Mouse (Mus musculus) embryonic facial prominence, embryonic 12.5 days (tissue): ENCODE measurements around the gene Eif4e2. TPM values are rescaled to one million over a fixed set of nuclear protein-coding genes. Genes with fewer than 3 reads are reported as not detected.
A peak's percentile ranks its signal among the peaks of the same experiment; 100 is the strongest.

Source experiments
- ATAC-seq: fragments of 200-750 bp; cut with Nextera tagmentation; 2 replicates; pipeline ENCODE4 v1.8.0; 2017; ENCODE audit not compliant: insufficient number of reproducible peaks, insufficient read depth, low FRiP score, low TSS enrichment
- H3K27ac ChIP-seq: fragments of 300-500 bp; sonication (generic); 2 replicates; pipeline ENCODE4 v1.5.1; 2016; ENCODE audit warnings: mild to moderate bottlenecking
- H3K27me3 ChIP-seq: fragments of 300-500 bp; sonication (generic); 2 replicates; pipeline ENCODE4 v1.6.1; 2016; ENCODE audit warnings: mild to moderate bottlenecking, moderate library complexity
- H3K36me3 ChIP-seq: fragments of 300-500 bp; sonication (generic); 2 replicates; pipeline ENCODE4 v1.6.1; 2016; ENCODE audit warnings: mild to moderate bottlenecking
- H3K4me1 ChIP-seq: fragments of 300-500 bp; sonication (generic); 2 replicates; pipeline ENCODE4 v1.6.1; 2016
- H3K4me2 ChIP-seq: fragments of 300-500 bp; sonication (generic); replicated peaks from 2 replicates; pipeline ENCODE4 v1.6.1; 2016; ENCODE audit warnings: mild to moderate bottlenecking, moderate library complexity
- H3K4me3 ChIP-seq: fragments of 300-500 bp; sonication (generic); 2 replicates; pipeline ENCODE4 v1.5.1; 2016; ENCODE audit warnings: mild to moderate bottlenecking
- H3K9ac ChIP-seq: fragments of 300-500 bp; sonication (generic); 2 replicates; pipeline ENCODE4 v1.6.1; 2016; ENCODE audit warnings: mild to moderate bottlenecking, moderate library complexity
- H3K9me3 ChIP-seq: fragments of 300-500 bp; sonication (generic); 2 replicates; pipeline ENCODE4 v1.6.1; 2016; ENCODE audit warnings: mild to moderate bottlenecking, moderate library complexity
- WGBS: fragments of 180-500 bp; shearing (Covaris S2); methylation state at CpG from one replicate; pipeline ENCODE4 v1.1.7; 2016; 5-methylcytosine and 5-hydroxymethylcytosine counted together
- polyA plus RNA-seq: library from polyadenylated mRNA; unstranded; fragments of >200 nt; fragmentation: Nextera tagmentation; extraction: Ambion mirVana; gene quantifications from 2 replicates; pipeline ENCODE4 v1.2.1, GENCODE M21; 2016

Gene Eif4e2
- polyA plus RNA-seq, 1 experiment from 2014 or later = 179 TPM

GRCm38 (mm10) chr1:87280281-87280680, 66.6 kb downstream of the Eif4e2 start:
- no peaks in the 10 kb centered on the region for H3K27me3 ChIP-seq
- H3K4me1 ChIP-seq = no peaks in the 10 kb centered on the region
- no peak overlapping the region for H3K4me2 ChIP-seq
- no peak overlapping the region for H3K4me3 ChIP-seq
- H3K9me3 ChIP-seq = no peaks in the 10 kb centered on the region
- no peak overlapping the region for H3K9ac ChIP-seq
- H3K27ac ChIP-seq = no peak overlapping the region
- no peak for ATAC-seq
- 84% methylated on average over 5 of the region's 5 CpGs for WGBS
- H3K36me3 ChIP-seq = no peaks in the 10 kb centered on the region

GRCm38 (mm10) chr1:87281599-87282412, 68.1 kb downstream of the Eif4e2 start:
- no peaks in the 10 kb centered on the region for H3K27me3 ChIP-seq
- H3K4me3 ChIP-seq = no peak overlapping the region
- no peak for ATAC-seq
- H3K4me1 ChIP-seq = no peaks in the 10 kb centered on the region
- no peak overlapping the region for H3K9ac ChIP-seq
- H3K36me3 ChIP-seq = no peaks in the 10 kb centered on the region
- no peak overlapping the region for H3K27ac ChIP-seq
- H3K4me2 ChIP-seq = 0 out of 2 replicates have a peak overlapping the region, but pooled peaks have one; percentile 3
- WGBS = 20% methylated on average over 20 of the region's 20 CpGs
- H3K9me3 ChIP-seq = peaks cover 4% of the 10 kb centered on the region; the same call in 1 of the 2 replicates

- H3K4me1 ChIP-seq = no peaks in the 10 kb centered on the region
- no peak overlapping the region for H3K4me3 ChIP-seq
Measured at GRCm38 (mm10) chr1:87282413-87282788, 68.7 kb downstream of the Eif4e2 start.

GRCm38 (mm10) chr1:87283410-87283960, 69.8 kb downstream of the Eif4e2 start:
- H3K36me3 ChIP-seq = no peaks in the 10 kb centered on the region
- no peak overlapping the region for H3K9ac ChIP-seq
- H3K27ac ChIP-seq = no peak overlapping the region
- no peak overlapping the region for H3K4me3 ChIP-seq
- H3K27me3 ChIP-seq = no peaks in the 10 kb centered on the region
- no peaks in the 10 kb centered on the region for H3K4me1 ChIP-seq
- 83% methylated on average over 10 of the region's 10 CpGs for WGBS
- H3K9me3 ChIP-seq = peaks cover 4% of the 10 kb centered on the region; the same call in 1 of the 2 replicates
- no peak for ATAC-seq
- H3K4me2 ChIP-seq = no peak overlapping the region

More at GRCm38 (mm10) chr1:87282413-87282788, 68.7 kb downstream of the Eif4e2 start:
- 69% methylated on average over 6 of the region's 6 CpGs for WGBS
- H3K27me3 ChIP-seq = no peaks in the 10 kb centered on the region
- H3K36me3 ChIP-seq = no peaks in the 10 kb centered on the region
- peaks cover 4% of the 10 kb centered on the region; the same call in 1 of the 2 replicates for H3K9me3 ChIP-seq
- H3K4me2 ChIP-seq = no peak overlapping the region
- no peak overlapping the region for H3K9ac ChIP-seq
- no peak overlapping the region for H3K27ac ChIP-seq
- ATAC-seq = no peak

GRCm38 (mm10) chr1:87287105-87287504, 73.4 kb downstream of the Eif4e2 start:
- no peak overlapping the region for H3K27ac ChIP-seq
- 50% methylated on average over 2 of the region's 2 CpGs for WGBS
- peaks cover 4% of the 10 kb centered on the region; the same call in 1 of the 2 replicates for H3K9me3 ChIP-seq
- no peak overlapping the region for H3K4me3 ChIP-seq
- no peak overlapping the region for H3K4me2 ChIP-seq
- H3K4me1 ChIP-seq = no peaks in the 10 kb centered on the region
- no peaks in the 10 kb centered on the region for H3K36me3 ChIP-seq
- H3K27me3 ChIP-seq = no peaks in the 10 kb centered on the region
- H3K9ac ChIP-seq = no peak overlapping the region
- no peak for ATAC-seq

Other genes starting within 250 kb of the Eif4e2 start
- not detected in 2 replicates for gene Alppl2, start 124.0 kb upstream of the Eif4e2 start, polyA plus RNA-seq
- not detected in 2 replicates for gene Alpi, start 112.3 kb upstream of the Eif4e2 start, polyA plus RNA-seq
- gene Akp3, start 88.9 kb upstream of the Eif4e2 start, polyA plus RNA-seq = not detected in 2 replicates
- gene Ecel1, start 57.4 kb upstream of the Eif4e2 start, polyA plus RNA-seq = 1.9 and 2.3 TPM in 2 replicates
- gene Prss56, start 30.6 kb upstream of the Eif4e2 start, polyA plus RNA-seq = 1.1 and 2.6 TPM in 2 replicates
- 1.2 and 1.6 TPM in 2 replicates for gene Chrnd, start 23.3 kb upstream of the Eif4e2 start, polyA plus RNA-seq
- gene Chrng, start 9.3 kb upstream of the Eif4e2 start, polyA plus RNA-seq = 6.0 and 9.8 TPM in 2 replicates
- 0.98 and 1.5 TPM in 2 replicates for gene Efhd1, start 50.4 kb downstream of the Eif4e2 start, polyA plus RNA-seq
- 60.5 and 61.0 TPM in 2 replicates for gene Gigyf2, start 113.1 kb downstream of the Eif4e2 start, polyA plus RNA-seq
- 0.81 and 1.3 TPM in 2 replicates for gene Kcnj13, start 180.8 kb downstream of the Eif4e2 start, polyA plus RNA-seq